Mouse (Mus musculus) lung, embryonic 16.5 days (tissue): ENCODE data around the gene Bri3. TPM values are rescaled to one million over a fixed set of nuclear protein-coding genes. Genes with fewer than 3 reads are reported as not detected.

Experiments
- ATAC-seq: fragments of 200-750 bp; cut with Nextera tagmentation; 2 replicates; pipeline ENCODE4 v1.8.0; 2017; ENCODE audit warnings: low read depth, mild to moderate bottlenecking, moderate library complexity
- H3K27ac ChIP-seq: fragments of 300-500 bp; sonication (generic); 2 replicates; pipeline ENCODE4 v1.5.1; 2014; ENCODE audit warnings: mild to moderate bottlenecking, control low read depth, low read length
- H3K27me3 ChIP-seq: fragments of 300-500 bp; sonication (generic); 2 replicates; pipeline ENCODE4 v1.6.1; 2014; ENCODE audit warnings: low read depth, low read length, mixed read lengths; ENCODE audit not compliant: control insufficient read depth, insufficient read depth
- H3K36me3 ChIP-seq: fragments of 300-500 bp; sonication (generic); 2 replicates; pipeline ENCODE4 v1.6.1; 2014; ENCODE audit warnings: low read length; ENCODE audit not compliant: control insufficient read depth, insufficient read depth
- H3K4me1 ChIP-seq: fragments of 300-500 bp; sonication (generic); replicated peaks from 2 replicates; pipeline ENCODE4 v1.6.1; 2014; ENCODE audit warnings: low read length, mixed read lengths; ENCODE audit not compliant: control insufficient read depth, insufficient read depth
- H3K4me2 ChIP-seq: fragments of 300-500 bp; sonication (generic); 2 replicates; pipeline ENCODE4 v1.6.1; 2014; ENCODE audit warnings: low read depth, low read length, control low read depth
- H3K4me3 ChIP-seq: fragments of 300-500 bp; sonication (generic); 2 replicates; pipeline ENCODE4 v1.5.1; 2014; ENCODE audit warnings: mild to moderate bottlenecking, low read length, control low read depth
- H3K9ac ChIP-seq: fragments of 300-500 bp; sonication (generic); 2 replicates; pipeline ENCODE4 v1.6.1; 2014; ENCODE audit warnings: low read length, control low read depth
- H3K9me3 ChIP-seq: fragments of 300-500 bp; sonication (generic); 2 replicates; pipeline ENCODE4 v1.6.1; 2016; ENCODE audit warnings: low read length; ENCODE audit not compliant: control insufficient read depth
- WGBS: fragments of 180-500 bp; shearing (Covaris S2); extraction: QIAGEN DNeasy Blood & Tissue Kit; methylation state at CpG from one replicate; pipeline ENCODE4 v1.1.7; 2014; 5-methylcytosine and 5-hydroxymethylcytosine counted together
- polyA plus RNA-seq: library from polyadenylated mRNA; unstranded; fragments of >200 nt; fragmentation: Nextera tagmentation; extraction: Ambion mirVana; gene quantifications from 2 replicates; pipeline ENCODE4 v1.2.1, GENCODE M21; 2015

Gene Bri3
- polyA plus RNA-seq, 1 experiment from 2014 or later, result 114 TPM

DNA sequence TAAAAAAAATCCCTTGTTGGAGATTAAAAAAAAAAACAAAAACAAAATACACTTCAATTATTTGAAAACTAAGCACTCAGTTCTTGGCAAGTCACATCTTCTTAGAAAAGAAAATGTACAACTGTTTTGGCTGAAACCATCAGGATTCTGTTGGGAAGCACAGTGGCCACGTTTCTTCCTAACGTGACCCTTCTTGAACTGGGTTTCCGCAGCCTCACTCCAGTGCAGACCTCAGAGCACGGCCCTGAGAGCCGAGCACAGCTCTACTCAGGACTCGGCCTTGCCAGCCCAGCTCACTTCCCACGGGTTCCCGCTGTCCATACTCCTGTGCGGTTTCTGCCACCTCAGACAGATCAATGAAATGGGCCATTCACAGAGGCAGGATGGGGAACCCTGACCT is 44.2 kb downstream of the Bri3 start:
- Histone ChIP-seq H3K36me3 (no peaks in the 10 kb centered on the region), H3K4me2 (no peak overlapping the region), H3K27ac (no peak overlapping the region), H3K27me3 (no peaks in the 10 kb centered on the region), H3K4me3 (no peak overlapping the region), H3K9ac (no peak overlapping the region), H3K4me1 (peaks cover 5% of the 10 kb centered on the region; the same call in 1 of the 2 replicates), H3K9me3 (no peaks in the 10 kb centered on the region)
- WGBS, result 82% methylated on average over 9 of the region's 9 CpGs
- no peak for ATAC-seq

DNA sequence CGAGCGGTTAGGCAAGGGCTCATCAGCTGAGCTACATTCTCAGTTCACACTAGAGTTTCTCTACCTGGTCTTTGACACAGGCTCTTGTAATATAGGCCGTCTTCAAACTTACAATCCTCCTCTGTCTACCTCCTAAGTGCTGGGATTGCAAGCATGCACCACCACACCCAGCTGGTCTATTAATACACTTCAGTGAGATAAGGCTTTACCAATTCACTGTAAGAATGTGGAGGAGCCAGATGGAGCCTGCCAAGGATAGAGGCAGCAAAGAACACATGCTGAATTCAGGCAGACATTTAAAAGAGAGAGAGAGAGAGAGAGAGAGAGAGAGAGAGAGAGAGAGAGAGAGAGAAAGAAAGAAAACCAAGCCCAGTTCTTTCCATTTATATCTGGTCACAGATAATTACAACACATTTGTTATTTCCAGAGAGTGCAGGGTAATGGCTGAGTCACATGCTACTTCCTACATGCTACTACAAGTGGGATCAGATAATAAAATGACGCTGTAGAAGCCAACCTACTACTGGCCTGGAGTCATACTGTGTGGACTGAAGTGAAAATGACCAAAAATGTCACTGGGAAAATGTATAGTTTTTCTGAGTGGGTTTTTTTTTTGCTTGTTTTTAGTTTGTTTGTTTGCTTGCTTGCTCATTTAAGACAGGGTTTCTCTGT is 45.7 kb downstream of the Bri3 start:
- Histone ChIP-seq H3K9me3 (no peaks in the 10 kb centered on the region), H3K4me1 (peaks cover 5% of the 10 kb centered on the region; the same call in 1 of the 2 replicates), H3K9ac (no peak overlapping the region), H3K27ac (peak overlapping the region; percentile 37), H3K4me3 (no peak overlapping the region), H3K36me3 (no peaks in the 10 kb centered on the region), H3K27me3 (no peaks in the 10 kb centered on the region), H3K4me2 (no peak overlapping the region)
- ATAC-seq, result peak; percentile 87
- 47% methylated on average over 4 of the region's 4 CpGs for WGBS

DNA sequence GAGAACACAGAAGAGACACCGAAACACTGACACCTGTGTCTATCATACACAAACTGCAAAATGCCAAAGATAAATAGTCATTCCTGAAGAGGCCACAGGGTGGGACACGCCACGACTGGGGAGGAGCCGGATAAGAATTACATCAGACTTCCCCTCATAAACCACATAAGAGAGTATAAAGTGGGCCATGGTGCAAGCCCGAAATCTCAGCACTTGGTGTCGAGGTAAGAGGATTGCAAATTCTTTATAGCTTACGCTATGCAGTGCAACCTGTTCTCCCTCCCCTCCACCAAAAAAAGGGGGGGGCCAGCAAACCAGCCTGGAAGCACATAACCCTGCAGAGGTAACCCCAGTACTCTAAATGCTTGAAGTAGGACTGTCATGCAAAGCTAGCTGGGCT is 50.7 kb downstream of the Bri3 start:
- Histone ChIP-seq H3K4me2 (0 out of 2 replicates have a peak overlapping the region, but pooled peaks have one; percentile 8), H3K27ac (peak overlapping the region; percentile 58)
- peak; percentile 93 for ATAC-seq

GRCm38 (mm10) chr5:144295357-144295756 is 51.1 kb downstream of the Bri3 start:
- WGBS, result 59% methylated on average over 1 of the region's 1 CpGs

More for the DNA sequence above, 50.7 kb downstream of the Bri3 start:
- no peak overlapping the region for H3K9ac ChIP-seq
- H3K4me1 ChIP-seq, result peaks cover 5% of the 10 kb centered on the region; the same call in 1 of the 2 replicates
- no peaks in the 10 kb centered on the region for H3K9me3 ChIP-seq
- no peaks in the 10 kb centered on the region for H3K36me3 ChIP-seq
- H3K4me3 ChIP-seq, result no peak overlapping the region
- 45% methylated on average over 7 of the region's 7 CpGs for WGBS
- H3K27me3 ChIP-seq, result no peaks in the 10 kb centered on the region

DNA sequence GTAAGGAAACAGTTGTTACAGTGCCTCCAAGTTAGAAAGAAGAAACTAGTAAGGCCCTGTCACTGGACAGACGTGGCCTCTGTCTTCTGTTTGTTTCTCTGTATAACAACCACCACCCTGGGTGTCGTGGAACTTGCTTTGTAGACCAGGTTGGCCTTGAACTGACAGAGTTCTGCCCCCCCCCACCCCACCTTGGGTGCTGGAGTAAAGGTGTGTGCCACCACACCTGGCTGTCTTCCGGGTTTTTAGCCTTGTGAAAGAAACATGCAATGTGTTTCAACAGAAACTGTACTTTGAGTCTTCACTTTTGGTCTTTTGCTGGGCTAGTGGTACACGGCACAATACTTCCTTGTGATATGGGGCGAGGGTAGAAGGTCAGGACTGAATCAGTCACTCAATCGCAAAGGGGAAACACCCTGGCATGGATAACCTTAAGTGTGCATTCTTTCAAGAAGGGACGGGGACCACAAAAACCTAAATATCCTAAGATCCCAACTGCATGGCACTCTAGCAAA is 51.9 kb downstream of the Bri3 start:
- H3K4me1 ChIP-seq, result no peaks in the 10 kb centered on the region
- no peaks in the 10 kb centered on the region for H3K27me3 ChIP-seq
- H3K9ac ChIP-seq, result no peak overlapping the region
- H3K27ac ChIP-seq, result no peak overlapping the region
- H3K36me3 ChIP-seq, result no peaks in the 10 kb centered on the region
- 68% methylated on average over 7 of the region's 7 CpGs for WGBS
- no peak overlapping the region for H3K4me3 ChIP-seq
- H3K9me3 ChIP-seq, result no peaks in the 10 kb centered on the region
- no peak for ATAC-seq
- no peak overlapping the region for H3K4me2 ChIP-seq

More at GRCm38 (mm10) chr5:144295357-144295756, 51.1 kb downstream of the Bri3 start:
- Histone ChIP-seq H3K4me2 (no peak overlapping the region), H3K36me3 (no peaks in the 10 kb centered on the region), H3K9ac (no peak overlapping the region), H3K9me3 (no peaks in the 10 kb centered on the region), H3K27me3 (no peaks in the 10 kb centered on the region), H3K4me3 (no peak overlapping the region), H3K4me1 (peaks cover under 1% of the 10 kb centered on the region; the same call in 1 of the 2 replicates), H3K27ac (peak overlapping the region; percentile 53)
- ATAC-seq, result 0 out of 2 replicates have a peak, but pooled peaks have one; percentile 12

GRCm38 (mm10) chr5:144303071-144303470 is 58.8 kb downstream of the Bri3 start:
- no peak overlapping the region for H3K4me3 ChIP-seq
- no peak overlapping the region for H3K9ac ChIP-seq
- no peaks in the 10 kb centered on the region for H3K27me3 ChIP-seq
- 87% methylated on average over 2 of the region's 2 CpGs for WGBS
- no peaks in the 10 kb centered on the region for H3K9me3 ChIP-seq
- H3K27ac ChIP-seq, result no peak overlapping the region
- H3K4me1 ChIP-seq, result no peaks in the 10 kb centered on the region
- ATAC-seq, result no peak
- no peak overlapping the region for H3K4me2 ChIP-seq
- no peaks in the 10 kb centered on the region for H3K36me3 ChIP-seq

DNA sequence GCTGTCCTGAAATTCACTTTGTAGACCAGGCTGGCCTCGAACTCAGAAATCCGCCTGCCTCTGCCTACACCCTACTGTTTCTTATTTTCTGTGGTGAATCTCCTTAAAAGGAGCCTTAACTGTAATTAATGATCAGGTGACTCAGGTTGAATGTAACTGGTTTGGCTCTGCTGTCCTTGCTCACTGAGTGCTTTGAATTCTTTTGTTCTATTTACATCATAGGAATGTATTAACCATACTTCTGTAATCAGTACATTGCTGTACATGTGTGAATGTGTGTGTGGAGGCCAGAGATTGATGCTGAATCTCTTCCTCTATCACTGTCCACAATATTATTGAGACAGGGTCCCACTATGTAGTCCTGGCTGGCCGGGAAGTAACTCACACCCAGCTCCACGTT is 64.7 kb downstream of the Bri3 start:
- no peaks in the 10 kb centered on the region for H3K27me3 ChIP-seq
- H3K9ac ChIP-seq, result no peak overlapping the region
- ATAC-seq, result no peak
- H3K9me3 ChIP-seq, result no peaks in the 10 kb centered on the region
- no peaks in the 10 kb centered on the region for H3K36me3 ChIP-seq
- H3K4me1 ChIP-seq, result peaks cover 8% of the 10 kb centered on the region
- no peak overlapping the region for H3K4me2 ChIP-seq
- H3K4me3 ChIP-seq, result no peak overlapping the region
- WGBS, result 74% methylated on average over 4 of the region's 4 CpGs
- H3K27ac ChIP-seq, result no peak overlapping the region

DNA sequence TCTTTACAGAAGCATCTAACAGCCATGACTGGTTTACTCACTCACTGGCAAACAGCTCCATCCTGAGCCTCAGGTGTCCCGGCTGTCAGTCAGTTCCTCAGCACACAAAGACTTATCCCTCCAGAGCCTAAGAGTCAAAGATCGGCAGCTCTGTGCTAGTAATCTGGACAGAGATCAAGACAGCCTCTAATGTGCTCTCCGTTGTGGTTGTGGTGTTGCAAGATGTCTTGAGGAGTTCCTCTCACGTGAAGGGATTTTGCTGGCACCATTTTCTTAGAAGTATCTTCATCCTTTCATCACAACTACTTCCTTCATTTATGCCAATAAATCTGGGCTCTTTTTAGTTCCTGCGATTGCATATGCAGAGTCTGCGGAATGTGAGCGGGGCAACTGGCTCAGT is 67.9 kb downstream of the Bri3 start:
- WGBS, result 65% methylated on average over 7 of the region's 7 CpGs
- no peak overlapping the region for H3K9ac ChIP-seq
- no peak overlapping the region for H3K4me2 ChIP-seq
- no peak for ATAC-seq
- no peaks in the 10 kb centered on the region for H3K36me3 ChIP-seq
- H3K4me1 ChIP-seq, result peaks cover 22% of the 10 kb centered on the region
- no peak overlapping the region for H3K27ac ChIP-seq
- H3K9me3 ChIP-seq, result no peaks in the 10 kb centered on the region
- H3K27me3 ChIP-seq, result no peaks in the 10 kb centered on the region
- H3K4me3 ChIP-seq, result no peak overlapping the region

- WGBS, result 12% methylated on average over 5 of the region's 5 CpGs
- H3K4me2 ChIP-seq, result no peak overlapping the region
- H3K4me3 ChIP-seq, result no peak overlapping the region
- peaks cover 31% of the 10 kb centered on the region for H3K4me1 ChIP-seq
- H3K9ac ChIP-seq, result no peak overlapping the region
- H3K27ac ChIP-seq, result peak overlapping the region; percentile 59; the same call in 1 of the 2 replicates
- ATAC-seq, result 0 out of 2 replicates have a peak, but pooled peaks have one; percentile 24
- no peaks in the 10 kb centered on the region for H3K36me3 ChIP-seq
- H3K9me3 ChIP-seq, result no peaks in the 10 kb centered on the region
- no peaks in the 10 kb centered on the region for H3K27me3 ChIP-seq
Observed at GRCm38 (mm10) chr5:144313335-144313734, 69.1 kb downstream of the Bri3 start.
